Mouse (Mus musculus) frontal cortex, postnatal 10 days (tissue): ENCODE results near the gene Plpp2.

Experiments used
- DNase-seq, 2 experiments: peaks; one replicate each; pipeline ENCODE4 v3.0.0; 2022; ENCODE audit warnings: low spot score in 2 of 2, mixed read lengths in 1 of 2

The Plpp2 gene

GRCm38 (mm10) chr10:79533126-79533911, at the start of gene Plpp2:
Plpp2 (minus strand) TSS chr10:79533796.
- DNase-seq, result peak; percentile 5 to 31

GRCm38 (mm10) chr10:79581501-79581900, 47.9 kb upstream of the Plpp2 start:
- no peak for DNase-seq

- peak in 1 of 2 experiments; percentile 48 for DNase-seq
Measured at GRCm38 (mm10) chr10:79580811-79581210, 47.2 kb upstream of the Plpp2 start.

DNA sequence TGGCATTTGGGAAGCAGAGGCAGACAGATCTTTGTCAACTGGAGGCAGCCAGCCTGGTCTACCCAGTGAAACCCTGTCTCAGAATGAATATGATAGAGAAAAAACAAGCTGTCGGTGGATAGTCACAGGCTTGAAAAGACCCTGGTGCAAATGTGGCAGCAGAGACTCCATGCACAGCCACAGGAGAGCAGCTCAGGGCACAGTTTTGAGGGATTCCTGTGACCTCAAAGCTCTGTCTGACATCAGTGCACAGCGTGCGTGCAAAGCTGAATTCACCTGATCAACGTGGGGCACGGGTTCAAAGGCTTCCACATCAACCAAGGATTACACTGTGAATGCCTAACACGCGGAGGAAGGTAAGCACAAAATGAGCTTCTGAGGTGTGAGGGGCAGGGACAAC, 46.8 kb upstream of the Plpp2 start:
- DNase-seq, result no peak

DNA sequence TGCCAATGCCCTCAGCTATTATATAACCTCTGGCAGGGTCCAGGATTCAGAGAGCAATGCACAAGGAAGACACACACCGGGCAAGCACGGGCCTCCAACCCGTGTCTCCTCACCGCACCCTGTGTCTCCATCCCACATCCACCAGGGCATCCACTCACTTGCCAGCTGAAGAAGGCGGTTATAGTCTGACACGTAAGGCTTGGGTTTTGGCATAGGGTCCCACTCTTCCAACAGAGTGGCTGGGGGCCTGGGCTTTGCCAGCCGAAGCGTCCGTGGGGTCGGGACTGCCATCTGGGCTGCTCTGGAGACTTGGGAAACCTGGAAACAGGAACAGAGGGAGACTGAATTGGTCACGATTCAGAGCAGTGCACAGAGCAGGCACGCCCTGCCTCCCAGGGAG, 46.2 kb upstream of the Plpp2 start:
- DNase-seq, result no peak

- no peak for DNase-seq
Measured at GRCm38 (mm10) chr10:79578891-79579290, 45.3 kb upstream of the Plpp2 start.

DNA sequence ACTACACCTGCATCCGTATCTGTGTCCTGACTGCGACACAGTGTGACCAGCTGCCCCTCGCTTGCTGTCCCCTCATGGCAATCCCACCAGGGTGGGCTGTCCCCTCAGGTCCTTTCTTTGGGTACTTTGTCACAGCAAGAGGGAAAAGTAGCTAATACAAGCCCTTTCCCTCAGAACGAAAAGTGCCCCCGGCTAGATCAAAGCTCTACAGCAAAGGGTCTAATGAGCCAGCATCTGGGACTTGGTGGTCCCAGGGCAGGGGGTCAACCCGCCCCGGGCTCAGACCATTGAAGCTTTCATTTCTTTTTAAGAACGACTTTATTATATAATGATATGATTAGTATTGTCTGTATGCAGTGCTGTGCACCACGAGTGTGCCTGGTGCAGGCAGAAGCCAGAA, 44.7 kb upstream of the Plpp2 start:
- DNase-seq, result no peak

DNA sequence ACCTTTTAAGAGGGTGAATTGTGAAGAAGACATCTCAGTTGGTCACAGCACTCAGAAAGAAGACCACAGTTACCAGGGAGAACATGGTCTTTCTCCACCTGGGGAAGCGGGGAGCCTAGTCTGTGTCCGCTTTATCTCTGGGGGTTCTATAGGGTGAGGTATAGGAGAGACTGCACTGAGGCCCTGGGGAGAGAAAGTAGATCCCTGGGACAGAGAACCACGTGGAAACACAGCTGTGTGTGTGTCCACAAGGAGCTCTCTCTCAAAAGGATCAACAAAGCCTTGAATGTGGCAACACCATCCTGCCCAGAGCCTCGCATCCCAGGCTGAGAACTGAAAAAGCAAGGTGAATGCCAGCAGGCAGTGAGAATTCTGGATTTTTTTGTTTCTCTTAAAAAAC, 43.8 kb upstream of the Plpp2 start:
- no peak for DNase-seq

GRCm38 (mm10) chr10:79575754-79576153, 42.2 kb upstream of the Plpp2 start:
- no peak for DNase-seq

- no peak for DNase-seq
Measured at GRCm38 (mm10) chr10:79574796-79575195, 41.2 kb upstream of the Plpp2 start.

- no peak for DNase-seq
Measured at GRCm38 (mm10) chr10:79574350-79574749, 40.8 kb upstream of the Plpp2 start.

- DNase-seq, result no peak
Measured at GRCm38 (mm10) chr10:79573611-79574010, 40.0 kb upstream of the Plpp2 start.

- DNase-seq, result no peak
Measured at GRCm38 (mm10) chr10:79571314-79571713, 37.7 kb upstream of the Plpp2 start.

DNA sequence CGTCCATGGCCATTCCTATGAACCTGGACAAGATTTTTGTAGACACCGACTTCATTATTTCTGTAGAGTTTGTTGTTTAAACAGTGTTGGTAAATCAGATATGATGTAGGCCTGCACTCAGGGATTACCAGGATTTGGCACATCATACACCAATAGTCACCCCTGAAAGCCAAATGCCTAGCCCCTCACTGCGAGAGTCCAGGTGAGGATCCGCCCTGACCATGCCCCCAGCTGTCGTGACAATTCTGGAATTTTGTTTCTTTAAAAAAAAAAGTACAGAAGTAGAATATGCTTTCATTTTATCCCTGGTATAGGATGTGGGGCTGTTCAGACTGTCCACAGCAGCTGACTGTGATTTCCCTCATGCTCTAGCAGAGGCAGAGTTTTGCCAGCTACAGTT, 36.3 kb upstream of the Plpp2 start:
- no peak for DNase-seq

DNA sequence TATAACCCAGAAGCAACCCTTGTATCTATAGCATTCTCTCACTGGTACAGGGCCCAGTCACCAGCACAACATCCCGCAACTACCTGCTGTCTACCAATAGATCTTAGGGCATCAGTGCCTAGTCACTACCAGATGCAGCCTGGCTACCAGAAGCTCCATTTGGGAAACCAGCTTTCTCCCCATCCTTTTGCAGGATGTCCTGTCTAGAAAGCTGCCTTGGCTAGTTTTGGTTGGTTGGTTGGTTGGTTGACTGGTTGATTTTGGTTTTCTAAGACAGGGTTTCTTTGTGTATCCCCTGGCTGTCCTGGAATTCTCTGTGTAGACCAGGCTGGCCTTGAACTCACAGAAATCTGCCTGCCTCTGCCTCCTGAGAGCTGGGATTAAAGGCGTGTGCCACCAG, 26.1 kb upstream of the Plpp2 start:
- DNase-seq, result no peak

GRCm38 (mm10) chr10:79557496-79557895, 23.9 kb upstream of the Plpp2 start:
- DNase-seq, result no peak

GRCm38 (mm10) chr10:79556951-79557350, 23.4 kb upstream of the Plpp2 start:
- DNase-seq, result no peak

- DNase-seq, result peak in 1 of 2 experiments; percentile 5
Measured at GRCm38 (mm10) chr10:79555238-79555724, 21.7 kb upstream of the Plpp2 start.

DNA sequence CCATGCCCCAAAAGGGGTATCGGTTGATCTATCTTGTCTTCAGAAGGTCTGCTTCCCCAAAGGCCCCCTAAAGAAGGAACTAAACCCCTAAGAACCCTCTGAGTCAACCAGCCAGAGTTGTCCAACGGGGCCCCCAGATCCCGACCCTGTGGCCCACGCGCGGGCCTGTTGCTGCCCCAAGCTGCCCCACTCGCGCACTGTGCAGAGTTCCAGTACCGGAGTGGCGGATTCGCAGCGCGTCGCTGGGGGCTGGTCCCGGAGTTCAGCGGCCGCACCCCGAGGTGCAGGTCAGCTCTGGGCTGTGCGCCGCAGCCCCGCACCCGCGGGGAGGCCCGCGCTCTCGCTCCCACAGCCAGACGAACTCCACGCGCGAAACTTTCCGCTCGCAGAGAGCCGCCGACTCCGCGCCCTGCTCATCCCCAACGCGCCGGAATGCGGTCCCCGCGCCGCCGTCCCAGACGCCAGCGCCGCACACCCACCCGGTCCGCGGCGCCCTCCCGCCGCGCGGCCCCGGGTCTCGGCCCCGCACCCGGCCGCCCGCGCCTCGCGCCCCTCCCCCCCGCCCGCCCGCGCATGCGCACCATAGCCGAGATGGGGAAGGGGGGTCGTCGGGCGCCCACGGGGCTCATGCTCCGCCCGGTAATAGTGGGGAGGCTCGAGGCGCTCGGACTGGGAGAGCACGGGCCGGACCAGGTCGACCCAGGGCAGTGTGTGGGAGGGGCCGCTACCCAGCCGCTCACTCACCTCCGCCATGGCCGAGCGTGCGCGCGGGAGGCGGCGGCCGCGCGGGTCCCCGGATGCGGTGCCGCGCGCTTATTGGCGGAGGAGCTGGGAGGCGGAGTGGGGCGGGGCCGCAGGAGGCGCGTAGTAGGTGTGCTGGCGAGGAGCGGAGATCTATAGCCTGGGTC, 21.0 kb upstream of the Plpp2 start, which contains the start of gene Mier2:
Gene Mier2, minus strand, starts transcription at position 870 of the 908 bp plus-strand sequence.
- peak; percentile 70 to 86 for DNase-seq

DNA sequence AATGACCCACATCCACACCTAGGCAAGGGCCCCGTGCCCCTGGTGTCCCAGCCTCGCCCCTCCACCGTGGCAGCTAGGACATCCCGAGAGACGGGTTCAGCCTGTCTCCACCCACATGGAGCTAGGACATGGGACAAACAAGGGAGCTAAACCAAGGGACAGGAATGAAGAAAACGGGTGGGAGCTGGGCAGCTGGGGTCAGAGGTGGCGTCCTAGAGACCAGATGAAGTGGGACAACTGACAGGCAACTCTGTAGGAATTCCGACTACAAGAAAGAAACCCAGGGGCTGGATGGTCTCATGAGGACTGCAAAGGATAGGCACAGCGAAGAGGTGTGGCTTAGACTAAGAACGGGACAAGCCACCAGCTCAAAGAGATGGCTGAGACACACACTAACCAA, 20.1 kb upstream of the Plpp2 start:
- peak in 1 of 2 experiments; percentile 13 for DNase-seq

DNA sequence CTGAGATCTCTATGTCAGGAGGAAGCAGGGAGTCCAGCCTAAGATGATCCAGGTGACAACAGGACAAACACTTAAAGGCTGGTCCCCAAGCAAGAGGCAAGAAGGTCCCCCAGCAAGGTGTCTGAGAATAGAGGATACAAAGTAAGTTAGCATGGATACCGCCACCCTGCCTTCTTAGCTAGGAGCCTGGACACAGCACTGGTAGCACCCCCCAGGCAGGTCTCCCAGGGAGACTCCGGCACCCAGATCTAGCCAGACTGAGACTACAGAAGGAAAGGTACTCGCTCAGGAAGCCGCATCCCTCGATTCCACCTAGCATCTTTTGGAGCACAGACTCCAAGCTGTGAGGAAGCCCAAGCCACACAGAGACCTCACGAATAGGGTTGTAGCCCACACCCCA, 19.6 kb upstream of the Plpp2 start:
- peak in 1 of 2 experiments; percentile 3 for DNase-seq

GRCm38 (mm10) chr10:79552531-79552930, 18.9 kb upstream of the Plpp2 start:
- peak in 1 of 2 experiments; percentile 5 for DNase-seq
